In the genomic region with DNA sequence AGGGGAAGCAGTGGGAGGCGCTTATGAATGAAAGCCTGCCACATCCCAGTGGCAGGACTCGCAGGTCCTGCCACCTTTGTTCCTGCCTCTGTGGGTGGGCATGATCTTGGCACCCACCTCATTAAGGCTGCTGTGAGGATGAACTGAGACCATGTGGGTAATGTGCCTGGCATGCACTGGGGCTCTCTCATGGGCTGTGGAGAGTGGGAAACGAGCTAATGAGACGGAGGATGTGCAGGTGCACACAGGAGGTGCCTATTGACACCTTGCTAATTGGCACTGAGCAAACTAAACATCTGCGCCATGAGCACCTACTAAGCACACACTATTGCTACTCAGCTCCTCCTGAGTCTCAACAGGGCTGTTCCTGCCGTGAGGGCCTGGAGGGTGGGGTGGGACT, we compare ENCODE assay signal across 19 mouse cellular contexts. TPM values are rescaled to one million over a fixed set of nuclear protein-coding genes. Genes with fewer than 3 reads are reported as not detected.
"Had no signal": no experiment of that assay in that cellular context is flagged by ENCODE, and none has a peak within 500 bp of the region (broad histone marks: within the 10 kb centered on the region; RNA-seq: fewer than 3 reads in every experiment).

No protein-coding gene starts in this region.

- H3K27me3 ChIP-seq: limb, embryonic 13.5 days; midbrain, embryonic 15.5 days; neural tube, embryonic 13.5 days; stomach, embryonic 15.5 days had no signal

- H3K9ac ChIP-seq: limb, embryonic 13.5 days; liver, embryonic 14.5 days; midbrain, embryonic 15.5 days; neural tube, embryonic 13.5 days; stomach, embryonic 15.5 days had no signal

- ATAC-seq: midbrain, embryonic 15.5 days had no signal

- H3K4me2 ChIP-seq: limb, embryonic 13.5 days; midbrain, embryonic 15.5 days; neural tube, embryonic 13.5 days; stomach, embryonic 15.5 days had no signal

- H3K27ac ChIP-seq: kidney, postnatal 0 days; layer of hippocampus, adult 2 months; limb, embryonic 13.5 days; liver, embryonic 14.5 days; midbrain, embryonic 15.5 days; neural tube, embryonic 13.5 days; stomach, embryonic 15.5 days had no signal

- H3K9me3 ChIP-seq: limb, embryonic 13.5 days; midbrain, embryonic 15.5 days; neural tube, embryonic 13.5 days; stomach, embryonic 15.5 days had no signal

- H3K4me1 ChIP-seq: limb, embryonic 13.5 days; midbrain, embryonic 15.5 days; neural tube, embryonic 13.5 days; stomach, embryonic 15.5 days had no signal

- H3K36me3 ChIP-seq: limb, embryonic 13.5 days; midbrain, embryonic 15.5 days; neural tube, embryonic 13.5 days; stomach, embryonic 15.5 days had no signal

- H3K4me3 ChIP-seq: layer of hippocampus, adult 2 months; limb, embryonic 13.5 days; midbrain, embryonic 15.5 days; neural tube, embryonic 13.5 days; stomach, embryonic 15.5 days had no signal

- DNase-seq: kidney, postnatal 4 days; left cerebral cortex, postnatal 4 days; lung, adult 18-20 months; right cerebral cortex, postnatal 14 days; thymus, adult 2 months; thymus, postnatal 25 days had no signal

RNA-seq across cellular contexts. Expression of gene Gm45837, which starts 24.4 kb away (rescaled TPM):
- total RNA-seq: layer of hippocampus, postnatal 14 days; liver, adult 2 months; megakaryocyte-erythroid progenitor cell, adult 5-6 weeks had no signal
- polyA plus RNA-seq: liver, adult 2 months; liver, embryonic 14.5 days; midbrain, embryonic 15.5 days; neural tube, embryonic 13.5 days; spleen, adult 2 months; testis, adult 2 months; thymus, adult 2 months; urinary bladder, adult 2 months had no signal
